Mouse (Mus musculus) G1E (cell line): ENCODE measurements at regions not wholly inside any gene's neighbourhood (a gene's known extent, or its start where the extent isn't known, plus 50 kb on each side); places are given as distances from the start of the nearest gene placed in this dataset.

Experiments
- ATAC-seq: 2 replicates; pipeline ENCODE4 v1.8.0; 2016; ENCODE audit warnings: mild to moderate bottlenecking; ENCODE audit not compliant: insufficient number of reproducible peaks, poor library complexity, low FRiP score, severe bottlenecking; ENCODE audit errors: extremely low read depth
- DNase-seq: peaks from one replicate; pipeline ENCODE4 v3.0.0; 2012; ENCODE audit warnings: low spot score
- H3K27me3 ChIP-seq: 2 replicates; pipeline ENCODE4 v1.6.1; 2012; ENCODE audit warnings: mild to moderate bottlenecking, low read length, inconsistent platforms; ENCODE audit not compliant: insufficient read depth
- H3K36me3 ChIP-seq: replicated peaks from 2 replicates; pipeline ENCODE3; 2012; ENCODE audit warnings: mild to moderate bottlenecking, inconsistent platforms
- H3K4me1 ChIP-seq: 2 replicates; pipeline ENCODE4 v1.6.1; 2012; ENCODE audit warnings: low read depth, low read length, inconsistent platforms, mixed read lengths; ENCODE audit not compliant: insufficient read depth
- H3K4me3 ChIP-seq: 2 replicates; pipeline ENCODE4 v1.5.1; 2012; ENCODE audit warnings: low read depth, mild to moderate bottlenecking, inconsistent platforms, low read length, moderate library complexity, mixed read lengths
- H3K9me3 ChIP-seq: replicated peaks from 2 replicates; pipeline ENCODE4 v1.6.1; 2012; ENCODE audit warnings: inconsistent platforms
- CTCF ChIP-seq: IDR thresholded peaks from 2 replicates; pipeline ENCODE4 v1.5.1; 2012; ENCODE audit warnings: low read depth, low read length, inconsistent platforms, mixed read lengths
- GATA1 ChIP-seq: IDR thresholded peaks from 2 replicates; pipeline ENCODE4 v1.6.1; 2012; ENCODE audit warnings: borderline replicate concordance, low read length, inconsistent platforms, mixed read lengths
- GATA2 ChIP-seq: IDR thresholded peaks from 2 replicates; pipeline ENCODE4 v1.6.1; 2012; ENCODE audit warnings: low read depth, low read length, inconsistent platforms, borderline replicate concordance
- POLR2AphosphoS5 ChIP-seq: IDR thresholded peaks from 2 replicates; pipeline ENCODE4 v1.6.1; 2012; ENCODE audit warnings: low read depth, low read length, inconsistent platforms; ENCODE audit not compliant: insufficient replicate concordance
- TAL1 ChIP-seq: conservative IDR thresholded peaks from 2 replicates; pipeline ENCODE4 v1.6.1; 2012; ENCODE audit warnings: low read depth, low read length, inconsistent platforms, mixed read lengths

DNA sequence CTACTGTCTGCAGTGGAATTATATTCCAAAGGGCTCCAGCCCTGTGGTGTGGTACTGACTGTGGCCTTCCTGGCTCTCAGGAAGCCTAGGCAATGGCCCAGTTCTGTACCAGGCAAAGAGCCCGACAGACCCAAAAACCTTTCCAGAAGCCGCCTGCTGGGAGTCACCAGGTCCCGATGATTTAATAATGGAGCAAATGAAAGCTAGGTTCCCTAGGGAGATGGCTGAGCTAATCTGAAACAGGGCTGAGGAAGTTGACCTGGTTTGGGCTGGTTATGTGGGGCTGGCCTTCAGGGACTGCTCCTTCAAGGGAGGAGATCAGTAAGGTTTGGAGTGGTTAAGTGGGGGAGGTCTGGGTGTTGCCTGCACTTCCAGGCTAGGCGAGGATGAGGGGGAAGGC is 298.1 kb downstream of the Matn1 start:
- Histone ChIP-seq H3K27me3 (peaks cover 3% of the 10 kb centered on the region; the same call in 1 of the 2 replicates), H3K4me3 (no peak overlapping the region), H3K36me3 (no peaks in the 10 kb centered on the region), H3K4me1 (no peaks in the 10 kb centered on the region), H3K9me3 (no peaks in the 10 kb centered on the region)
- no peak for ATAC-seq
- DNase-seq = no peak
- no peak for TF ChIP-seq GATA2
- no peak for TF ChIP-seq GATA1
- TF ChIP-seq CTCF = no peak
- TF ChIP-seq TAL1 = no peak
- TF ChIP-seq POLR2AphosphoS5 = no peak

GRCm38 (mm10) chr4:131243744-131244387 is 299.7 kb downstream of the Matn1 start:
- ATAC-seq = no peak

GRCm38 (mm10) chr4:131252602-131253442 is 308.6 kb downstream of the Matn1 start:
- no peak for ATAC-seq
- Histone ChIP-seq H3K4me3 (no peak overlapping the region), H3K36me3 (no peaks in the 10 kb centered on the region), H3K27me3 (peaks cover 6% of the 10 kb centered on the region; the same call in 1 of the 2 replicates), H3K4me1 (no peaks in the 10 kb centered on the region; the same call in 1 of the 2 replicates), H3K9me3 (no peaks in the 10 kb centered on the region)
- no peak for DNase-seq
- TF ChIP-seq CTCF (no peak), GATA1 (no peak), POLR2AphosphoS5 (no peak), TAL1 (no peak), GATA2 (no peak)

More at GRCm38 (mm10) chr4:131243744-131244387, 299.7 kb downstream of the Matn1 start:
- Histone ChIP-seq H3K9me3 (no peaks in the 10 kb centered on the region), H3K4me3 (no peak overlapping the region), H3K27me3 (no peaks in the 10 kb centered on the region; the same call in 1 of the 2 replicates), H3K36me3 (no peaks in the 10 kb centered on the region), H3K4me1 (no peaks in the 10 kb centered on the region)
- no peak for DNase-seq
- TF ChIP-seq CTCF (no peak), TAL1 (no peak), GATA2 (no peak), GATA1 (no peak), POLR2AphosphoS5 (no peak)

GRCm38 (mm10) chr4:131253443-131253817 is 309.2 kb downstream of the Matn1 start:
- Histone ChIP-seq H3K36me3 (no peaks in the 10 kb centered on the region), H3K4me1 (no peaks in the 10 kb centered on the region; the same call in 1 of the 2 replicates), H3K27me3 (peaks cover 6% of the 10 kb centered on the region; the same call in 1 of the 2 replicates), H3K4me3 (no peak overlapping the region), H3K9me3 (no peaks in the 10 kb centered on the region)
- no peak for TF ChIP-seq CTCF
- no peak for TF ChIP-seq POLR2AphosphoS5
- TF ChIP-seq GATA1 = no peak
- no peak for TF ChIP-seq TAL1
- TF ChIP-seq GATA2 = no peak
- no peak for ATAC-seq
- no peak for DNase-seq

- DNase-seq (no peak), ATAC-seq (no peak)
- H3K36me3 ChIP-seq = no peaks in the 10 kb centered on the region
- H3K4me1 ChIP-seq = no peaks in the 10 kb centered on the region; the same call in 1 of the 2 replicates
- H3K4me3 ChIP-seq = no peak overlapping the region
- peaks cover 6% of the 10 kb centered on the region; the same call in 1 of the 2 replicates for H3K27me3 ChIP-seq
- H3K9me3 ChIP-seq = no peaks in the 10 kb centered on the region
- TF ChIP-seq TAL1 (no peak), GATA2 (no peak), GATA1 (no peak), POLR2AphosphoS5 (no peak), CTCF (no peak)
Measured at GRCm38 (mm10) chr4:131254243-131254642, 310.1 kb downstream of the Matn1 start.

GRCm38 (mm10) chr4:131254691-131255090 is 310.5 kb downstream of the Matn1 start:
- DNase-seq = no peak
- Histone ChIP-seq H3K4me3 (no peak overlapping the region), H3K9me3 (no peaks in the 10 kb centered on the region), H3K36me3 (no peaks in the 10 kb centered on the region), H3K4me1 (no peaks in the 10 kb centered on the region; the same call in 1 of the 2 replicates), H3K27me3 (peaks cover 6% of the 10 kb centered on the region; the same call in 1 of the 2 replicates)
- no peak for ATAC-seq
- TF ChIP-seq TAL1 (no peak), CTCF (no peak), POLR2AphosphoS5 (no peak), GATA1 (no peak), GATA2 (no peak)
